Mouse (Mus musculus): Measurements from ENCODE around the gene Neurog1. TPM values are rescaled to one million over a fixed set of nuclear protein-coding genes. Genes with fewer than 3 reads are reported as not detected.
A peak's percentile ranks its signal among the peaks of the same experiment; 100 is the strongest.

The Neurog1 gene
- polyA plus RNA-seq, 1 experiment from 2014 or later: not detected

- H3K27me3 ChIP-seq (replicated peaks): no peaks in the 10 kb centered on the region
- H3K27ac ChIP-seq: no peak overlapping the region
- no peak overlapping the region for H3K4me3 ChIP-seq (replicated peaks)
- ATAC-seq: peak; percentile 51; the same call in 1 of the 2 replicates
- H3K9me3 ChIP-seq: no peaks in the 10 kb centered on the region
- WGBS: 17% methylated on average over 8 of the region's 8 CpGs
- H3K36me3 ChIP-seq: no peaks in the 10 kb centered on the region
- no peaks in the 10 kb centered on the region for H3K4me1 ChIP-seq (replicated peaks)
- H3K9ac ChIP-seq: no peak overlapping the region
- no peak overlapping the region for H3K4me2 ChIP-seq (replicated peaks)
Measured at GRCm38 (mm10) chr13:56279439-56279838, 27.5 kb upstream of the Neurog1 start.

GRCm38 (mm10) chr13:56275171-56275570 is 23.2 kb upstream of the Neurog1 start:
- 41% methylated on average over 2 of the region's 2 CpGs for WGBS
- Histone ChIP-seq H3K27ac (no peak overlapping the region), H3K4me1 (replicated peaks) (no peaks in the 10 kb centered on the region), H3K4me3 (replicated peaks) (no peak overlapping the region), H3K36me3 (no peaks in the 10 kb centered on the region), H3K27me3 (replicated peaks) (no peaks in the 10 kb centered on the region), H3K9me3 (no peaks in the 10 kb centered on the region), H3K4me2 (replicated peaks) (no peak overlapping the region), H3K9ac (no peak overlapping the region)
- ATAC-seq: no peak

- no peak overlapping the region for H3K4me3 ChIP-seq (replicated peaks)
- no peak overlapping the region for H3K4me2 ChIP-seq (replicated peaks)
- no peaks in the 10 kb centered on the region for H3K4me1 ChIP-seq (replicated peaks)
- no peak overlapping the region for H3K9ac ChIP-seq
- peaks cover 10% of the 10 kb centered on the region for H3K27me3 ChIP-seq (replicated peaks)
- H3K27ac ChIP-seq: no peak overlapping the region
- 64% methylated on average over 13 of the region's 13 CpGs for WGBS
- no peak for ATAC-seq
- no peaks in the 10 kb centered on the region for H3K9me3 ChIP-seq
- no peaks in the 10 kb centered on the region for H3K36me3 ChIP-seq
Measured at GRCm38 (mm10) chr13:56270124-56270523, 18.2 kb upstream of the Neurog1 start.

GRCm38 (mm10) chr13:56267396-56267795 is 15.4 kb upstream of the Neurog1 start:
- Histone ChIP-seq H3K36me3 (no peaks in the 10 kb centered on the region), H3K4me1 (replicated peaks) (no peaks in the 10 kb centered on the region), H3K9me3 (no peaks in the 10 kb centered on the region), H3K4me3 (replicated peaks) (no peak overlapping the region), H3K4me2 (replicated peaks) (no peak overlapping the region), H3K27ac (no peak overlapping the region), H3K9ac (no peak overlapping the region), H3K27me3 (replicated peaks) (peaks cover 22% of the 10 kb centered on the region)
- 77% methylated on average over 4 of the region's 4 CpGs for WGBS
- no peak for ATAC-seq

GRCm38 (mm10) chr13:56266435-56266834 is 14.5 kb upstream of the Neurog1 start:
- H3K27me3 ChIP-seq (replicated peaks): peaks cover 31% of the 10 kb centered on the region
- no peaks in the 10 kb centered on the region for H3K9me3 ChIP-seq
- H3K36me3 ChIP-seq: no peaks in the 10 kb centered on the region
- WGBS: 35% methylated on average over 8 of the region's 8 CpGs
- H3K4me3 ChIP-seq (replicated peaks): no peak overlapping the region
- H3K27ac ChIP-seq: no peak overlapping the region
- H3K4me2 ChIP-seq (replicated peaks): no peak overlapping the region
- no peaks in the 10 kb centered on the region for H3K4me1 ChIP-seq (replicated peaks)
- no peak for ATAC-seq
- no peak overlapping the region for H3K9ac ChIP-seq

GRCm38 (mm10) chr13:56265661-56266060 is 13.7 kb upstream of the Neurog1 start:
- H3K4me3 ChIP-seq (replicated peaks): no peak overlapping the region
- 59% methylated on average over 5 of the region's 5 CpGs for WGBS
- H3K9ac ChIP-seq: no peak overlapping the region
- no peak overlapping the region for H3K27ac ChIP-seq
- no peaks in the 10 kb centered on the region for H3K9me3 ChIP-seq
- peaks cover 39% of the 10 kb centered on the region for H3K27me3 ChIP-seq (replicated peaks)
- ATAC-seq: no peak
- H3K4me2 ChIP-seq (replicated peaks): no peak overlapping the region
- H3K36me3 ChIP-seq: no peaks in the 10 kb centered on the region
- H3K4me1 ChIP-seq (replicated peaks): no peaks in the 10 kb centered on the region

- Histone ChIP-seq H3K27me3 (replicated peaks) (peaks cover 72% of the 10 kb centered on the region), H3K9ac (no peak overlapping the region), H3K4me2 (replicated peaks) (no peak overlapping the region), H3K4me1 (replicated peaks) (peaks cover 3% of the 10 kb centered on the region), H3K36me3 (no peaks in the 10 kb centered on the region), H3K27ac (no peak overlapping the region), H3K4me3 (replicated peaks) (no peak overlapping the region), H3K9me3 (no peaks in the 10 kb centered on the region)
- WGBS: 41% methylated on average over 4 of the region's 4 CpGs
- ATAC-seq: no peak
Measured at GRCm38 (mm10) chr13:56262269-56262668, 10.3 kb upstream of the Neurog1 start.

GRCm38 (mm10) chr13:56260344-56260780 is 8.4 kb upstream of the Neurog1 start:
- no peak overlapping the region for H3K27ac ChIP-seq
- H3K4me1 ChIP-seq (replicated peaks): peaks cover 3% of the 10 kb centered on the region
- no peak overlapping the region for H3K9ac ChIP-seq
- peaks cover 82% of the 10 kb centered on the region for H3K27me3 ChIP-seq (replicated peaks)
- H3K36me3 ChIP-seq: no peaks in the 10 kb centered on the region
- H3K4me2 ChIP-seq (replicated peaks): no peak overlapping the region
- 2% methylated on average over 17 of the region's 17 CpGs for WGBS
- H3K9me3 ChIP-seq: no peaks in the 10 kb centered on the region
- H3K4me3 ChIP-seq (replicated peaks): no peak overlapping the region
- no peak for ATAC-seq

GRCm38 (mm10) chr13:56259926-56260250 is 7.9 kb upstream of the Neurog1 start:
- Histone ChIP-seq H3K27me3 (replicated peaks) (peaks cover 86% of the 10 kb centered on the region), H3K9me3 (no peaks in the 10 kb centered on the region), H3K4me3 (replicated peaks) (no peak overlapping the region), H3K36me3 (no peaks in the 10 kb centered on the region), H3K9ac (no peak overlapping the region), H3K4me1 (replicated peaks) (peaks cover 3% of the 10 kb centered on the region), H3K27ac (no peak overlapping the region), H3K4me2 (replicated peaks) (no peak overlapping the region)
- no peak for ATAC-seq
- 3% methylated on average over 5 of the region's 5 CpGs for WGBS

GRCm38 (mm10) chr13:56259021-56259925 is 7.3 kb upstream of the Neurog1 start:
- no peak for ATAC-seq
- 2% methylated on average over 55 of the region's 55 CpGs for WGBS
- H3K4me1 ChIP-seq (replicated peaks): peaks cover 3% of the 10 kb centered on the region
- H3K27me3 ChIP-seq (replicated peaks): peaks cover 92% of the 10 kb centered on the region
- no peak overlapping the region for H3K9ac ChIP-seq
- H3K36me3 ChIP-seq: no peaks in the 10 kb centered on the region
- H3K9me3 ChIP-seq: no peaks in the 10 kb centered on the region
- H3K27ac ChIP-seq: no peak overlapping the region
- peak overlapping the region; percentile 47 for H3K4me2 ChIP-seq (replicated peaks)
- peak overlapping the region; percentile 15; the same call in 1 of the 2 replicates for H3K4me3 ChIP-seq (replicated peaks)

- peaks cover 95% of the 10 kb centered on the region for H3K27me3 ChIP-seq (replicated peaks)
- ATAC-seq: no peak
- no peaks in the 10 kb centered on the region for H3K9me3 ChIP-seq
- H3K4me3 ChIP-seq (replicated peaks): peak overlapping the region; percentile 15; the same call in 1 of the 2 replicates
- 1% methylated on average over 52 of the region's 52 CpGs for WGBS
- peak overlapping the region; percentile 47 for H3K4me2 ChIP-seq (replicated peaks)
- no peak overlapping the region for H3K9ac ChIP-seq
- no peaks in the 10 kb centered on the region for H3K36me3 ChIP-seq
- H3K27ac ChIP-seq: no peak overlapping the region
- H3K4me1 ChIP-seq (replicated peaks): peaks cover 3% of the 10 kb centered on the region
Measured at GRCm38 (mm10) chr13:56258196-56259020, 6.4 kb upstream of the Neurog1 start.

- peaks cover 3% of the 10 kb centered on the region for H3K4me1 ChIP-seq (replicated peaks)
- no peak overlapping the region for H3K4me3 ChIP-seq (replicated peaks)
- H3K27ac ChIP-seq: no peak overlapping the region
- no peak overlapping the region for H3K4me2 ChIP-seq (replicated peaks)
- ATAC-seq: no peak
- H3K36me3 ChIP-seq: no peaks in the 10 kb centered on the region
- H3K27me3 ChIP-seq (replicated peaks): peaks cover 98% of the 10 kb centered on the region
- no peaks in the 10 kb centered on the region for H3K9me3 ChIP-seq
- WGBS: 8% methylated on average over 12 of the region's 12 CpGs
- no peak overlapping the region for H3K9ac ChIP-seq
Measured at GRCm38 (mm10) chr13:56257469-56258153, 5.6 kb upstream of the Neurog1 start.
